Mouse (Mus musculus): ENCODE measurements around the gene Kpna6.
A peak's percentile ranks its signal among the peaks of the same experiment; 100 is the strongest.

Gene Kpna6

GRCm38 (mm10) chr4:129645204-129645603, 27.4 kb downstream of the Kpna6 start:
- DNase-seq: no peak

DNA sequence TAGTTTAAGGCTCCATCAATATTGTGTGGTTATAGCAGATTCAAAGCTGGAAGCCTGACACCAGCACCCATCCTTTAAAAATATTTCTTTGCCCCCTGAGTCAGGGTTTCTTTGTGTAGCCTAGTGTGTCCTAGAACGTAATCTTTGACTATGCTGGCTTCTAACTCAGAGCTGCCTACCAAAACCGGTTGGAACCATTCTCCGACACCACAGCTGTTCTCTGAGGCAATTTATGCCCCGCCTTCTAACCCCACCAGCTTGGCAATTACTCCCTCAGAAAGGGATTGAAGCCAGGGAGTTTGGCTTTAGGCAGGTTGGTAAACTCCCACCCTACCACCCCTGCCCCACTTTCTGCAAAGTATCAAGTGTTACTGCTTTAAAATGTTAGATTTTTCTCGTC, 30.8 kb downstream of the Kpna6 start:
- DNase-seq: no peak

- peak; percentile 98 for DNase-seq
Measured at GRCm38 (mm10) chr4:129640638-129641467, 31.7 kb downstream of the Kpna6 start, which contains the start of gene Txlna. TSS of gene Txlna (minus strand) at chr4:129641065.

GRCm38 (mm10) chr4:129640101-129640637, 32.4 kb downstream of the Kpna6 start:
- DNase-seq: peak; percentile 61

- no peak for DNase-seq
Measured at GRCm38 (mm10) chr4:129639221-129639620, 33.3 kb downstream of the Kpna6 start.

- DNase-seq: no peak
Measured at GRCm38 (mm10) chr4:129633852-129634251, 38.7 kb downstream of the Kpna6 start.

DNA sequence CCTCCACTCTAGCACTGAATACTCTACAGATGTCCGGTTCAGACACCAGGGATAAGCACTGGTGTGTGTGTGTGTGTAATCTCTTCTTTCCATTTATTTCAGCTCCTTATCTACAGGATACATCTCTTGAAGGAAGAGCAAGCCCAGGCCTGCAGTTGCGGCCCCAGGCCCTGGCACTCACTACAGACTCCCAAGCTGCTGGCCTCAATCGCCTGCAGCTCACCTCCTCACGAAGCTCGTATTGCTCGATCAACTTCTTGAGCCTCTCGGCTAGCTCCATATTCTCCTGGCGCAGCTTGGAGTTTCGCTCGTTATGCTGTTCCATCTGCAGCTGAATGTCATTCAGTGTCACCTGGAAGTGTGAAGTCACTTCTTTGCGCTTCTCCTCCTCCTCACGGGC, 40.7 kb downstream of the Kpna6 start:
- DNase-seq: no peak

DNA sequence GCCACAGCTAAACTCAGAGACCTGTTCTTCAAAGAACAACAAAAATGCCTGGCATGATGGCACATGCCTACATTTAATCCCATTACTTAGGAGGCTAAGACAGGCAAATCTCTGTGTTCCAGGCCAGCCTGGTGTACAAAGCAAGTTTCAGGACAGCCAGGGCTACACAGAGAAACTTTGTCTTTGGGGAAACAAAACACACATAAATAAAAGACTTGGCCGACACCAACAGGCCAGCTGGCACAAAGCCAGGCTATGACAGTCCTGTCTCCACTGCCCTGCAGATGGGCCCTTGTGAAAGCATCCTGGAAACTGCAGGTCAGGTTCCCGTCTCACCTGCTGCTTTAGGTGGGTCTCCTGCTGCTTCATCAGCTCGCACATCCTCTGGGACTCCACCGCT, 41.6 kb downstream of the Kpna6 start:
- peak; percentile 73 for DNase-seq

DNA sequence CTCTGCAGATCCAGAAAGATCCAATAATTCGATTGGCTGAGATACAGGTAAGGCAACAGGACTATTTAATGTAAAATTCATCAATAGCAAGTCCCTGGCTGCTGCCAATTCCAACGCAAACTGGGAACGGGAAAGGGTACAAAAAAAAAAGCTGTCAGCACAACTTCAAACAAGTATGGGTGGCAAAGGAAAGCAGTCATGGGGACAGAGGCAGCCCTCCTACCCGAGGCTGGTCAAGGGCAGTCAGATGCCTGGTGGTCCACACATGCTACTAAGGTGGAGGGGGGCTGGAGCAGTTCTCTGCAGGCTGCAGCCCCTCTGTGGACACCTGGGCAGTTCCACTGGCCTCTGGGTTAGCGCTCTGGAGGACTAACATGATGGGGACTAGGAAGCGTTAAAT, 46.5 kb downstream of the Kpna6 start:
- DNase-seq: no peak

DNA sequence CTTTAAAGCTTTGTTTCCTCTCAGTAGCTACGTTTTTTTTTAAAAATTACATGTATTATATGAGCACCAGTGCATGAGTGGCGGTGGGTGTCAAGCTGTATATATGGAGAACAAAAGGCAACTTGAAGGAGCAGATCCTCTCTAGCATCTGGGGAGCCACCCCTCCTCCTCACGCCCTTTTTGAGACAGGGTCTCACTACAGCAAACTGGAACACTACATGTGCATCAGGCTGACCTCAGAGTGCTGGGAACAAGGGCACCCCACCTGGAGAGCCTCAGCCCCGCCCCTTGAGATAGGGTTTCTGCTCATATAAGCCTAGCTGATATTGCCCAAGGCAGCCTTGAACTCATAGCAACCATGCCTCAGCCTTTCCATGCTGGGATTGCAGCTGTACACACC, 47.1 kb downstream of the Kpna6 start:
- no peak for DNase-seq

DNA sequence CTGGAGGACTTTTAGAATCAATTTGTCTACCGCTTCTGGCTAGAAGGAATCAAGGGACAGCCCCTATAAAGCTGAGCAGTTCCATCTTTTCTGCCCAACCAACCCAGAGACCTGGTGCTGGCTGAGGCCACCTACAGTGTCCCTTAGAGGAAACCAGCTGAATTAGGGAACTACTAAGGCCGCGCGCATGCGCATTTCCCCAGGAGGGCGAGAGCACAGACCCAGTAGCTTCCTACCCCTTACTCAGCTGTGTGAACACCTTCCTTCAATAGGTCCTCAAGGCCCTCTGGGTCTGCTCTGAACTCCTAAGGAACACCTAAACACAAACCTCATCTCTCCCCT, 47.6 kb downstream of the Kpna6 start:
- peak; percentile 70 for DNase-seq

DNA sequence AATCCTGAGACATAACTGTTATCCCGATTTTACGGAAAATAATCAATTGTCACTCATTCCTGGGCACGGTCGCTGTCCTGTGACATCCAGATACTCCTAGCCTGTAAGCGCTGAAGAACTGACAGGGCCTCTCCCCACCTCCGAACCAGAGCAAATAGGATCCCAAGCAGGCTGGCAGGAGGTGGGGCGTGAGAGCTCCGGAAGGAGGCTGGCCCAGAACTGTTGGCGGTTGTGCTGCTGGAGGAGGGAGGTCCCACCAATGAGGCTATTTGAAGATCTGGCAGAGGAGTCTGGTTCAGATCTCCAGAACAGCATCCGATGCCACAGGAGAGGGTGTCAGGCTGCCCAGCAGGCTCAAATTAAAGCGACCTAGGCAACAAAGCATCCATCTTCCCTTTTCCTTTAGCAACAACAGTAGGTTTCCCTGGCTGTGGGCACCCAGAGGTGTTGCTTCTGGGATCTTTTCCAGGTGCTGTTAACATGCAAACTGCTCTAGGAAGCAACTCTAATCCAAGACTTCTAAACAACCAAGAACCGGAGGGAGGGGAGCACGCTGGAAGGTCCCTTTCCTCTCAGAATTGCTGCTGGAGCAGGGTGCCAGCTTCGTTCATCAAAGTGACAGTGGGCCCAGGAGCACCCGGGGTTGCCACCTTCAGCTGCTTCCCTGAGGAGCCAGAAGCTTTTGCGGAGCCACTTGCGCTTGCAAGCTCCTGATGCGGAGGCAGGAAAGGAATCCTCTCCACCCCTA, 48.1 kb downstream of the Kpna6 start:
- DNase-seq: peak; percentile 88

GRCm38 (mm10) chr4:129623681-129624091, 48.9 kb downstream of the Kpna6 start, which contains the start of gene Ccdc28b:
TSS of gene Ccdc28b (minus strand) at chr4:129623947.
- peak; percentile 67 for DNase-seq

- DNase-seq: no peak
Measured at GRCm38 (mm10) chr4:129622803-129623535, 49.6 kb downstream of the Kpna6 start.

GRCm38 (mm10) chr4:129622120-129622802, 50.3 kb downstream of the Kpna6 start:
- no peak for DNase-seq

DNA sequence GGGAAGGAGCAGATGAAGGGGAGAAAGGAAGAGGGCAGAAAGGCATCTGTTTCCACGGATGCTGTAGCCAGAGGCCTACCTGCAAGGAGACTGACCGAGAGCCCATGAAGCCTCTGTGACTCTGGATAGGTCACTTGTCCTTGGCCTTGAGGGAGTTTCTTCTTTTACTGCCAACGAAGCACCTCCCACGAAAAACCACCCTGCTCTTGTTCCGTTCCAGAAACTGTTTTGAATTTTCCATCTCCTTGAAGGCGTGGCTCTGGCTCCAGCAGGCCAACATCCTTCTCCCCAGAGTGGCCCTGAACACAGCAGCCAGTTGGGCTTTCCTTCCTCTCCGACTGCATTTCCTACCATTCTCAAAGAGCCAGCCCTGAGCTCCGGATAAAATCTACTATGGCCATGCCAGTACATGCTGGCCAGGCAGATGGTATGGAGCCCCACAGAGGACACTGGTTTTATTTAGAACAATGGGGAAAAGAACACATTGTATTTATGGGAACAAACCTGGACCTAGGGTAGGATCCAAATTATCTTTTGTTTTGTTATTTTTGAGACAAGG, 51.2 kb downstream of the Kpna6 start:
- DNase-seq: peak; percentile 49

- no peak for DNase-seq
Measured at GRCm38 (mm10) chr4:129620419-129621282, 51.9 kb downstream of the Kpna6 start.

- DNase-seq: peak; percentile 98
Measured at GRCm38 (mm10) chr4:129618786-129619691, 53.5 kb downstream of the Kpna6 start, which contains the start of gene Iqcc. TSS of gene Iqcc (minus strand) at chr4:129619099.

GRCm38 (mm10) chr4:129618031-129618430, 54.5 kb downstream of the Kpna6 start:
- DNase-seq: no peak

DNA sequence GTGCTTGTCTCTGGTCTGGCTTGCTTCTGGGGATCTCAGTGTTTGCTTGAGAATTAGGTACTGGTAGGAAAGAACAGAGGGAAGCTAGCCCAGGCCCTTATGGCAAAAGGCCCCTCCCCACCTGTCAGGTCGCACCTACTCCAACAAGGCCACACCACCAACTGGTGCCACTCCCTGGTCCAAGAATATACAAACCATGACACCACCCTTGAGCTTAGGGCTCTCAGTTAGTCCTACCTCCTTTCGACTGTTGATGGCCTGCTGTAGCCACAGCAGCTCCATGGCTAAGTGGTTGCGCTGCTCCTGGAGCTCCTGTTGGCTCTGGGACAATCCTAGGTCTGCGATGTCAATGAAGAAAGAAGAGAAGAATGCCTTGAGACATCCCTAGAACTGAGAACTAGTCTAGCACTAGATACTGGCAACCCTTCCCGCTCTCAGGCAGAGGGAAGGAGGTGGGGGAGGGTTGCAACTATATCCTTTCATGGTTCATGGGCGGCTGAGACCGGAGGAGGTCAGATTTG, 55.4 kb downstream of the Kpna6 start:
- DNase-seq: no peak
